Mouse (Mus musculus) heart, postnatal 0 days (tissue): ENCODE results near the gene Twsg1.

Source experiments
- CTCF ChIP-seq: IDR thresholded peaks from 2 replicates; pipeline ENCODE4 v1.5.1; 2016; ENCODE audit warnings: antibody characterized with exemption, control low read depth, low read depth
- EP300 ChIP-seq: IDR thresholded peaks from 2 replicates; pipeline ENCODE4 v1.6.1; 2016; ENCODE audit warnings: antibody characterized with exemption, low read depth

- no peak for TF ChIP-seq CTCF
- no peak for TF ChIP-seq EP300
Measured at GRCm38 (mm10) chr17:65950183-65950582, 843 bp downstream of the Twsg1 start.
